Mouse (Mus musculus) cerebellum, postnatal 36 days (tissue): Measurements from ENCODE around the gene Gbp9.
"Not testable (repeated sequence)": the region's sequence is repeated elsewhere in the genome, so short reads cannot be mapped to it uniquely, and the experiment has no call there.

Experiments
- DNase-seq, 2 experiments: peaks; one replicate each; pipeline ENCODE4 v3.0.0; 2021 to 2022; ENCODE audit warnings: mixed read lengths in 2 of 2

Gene Gbp9

GRCm38 (mm10) chr5:105055279-105055678 is 84.1 kb downstream of the Gbp9 start:
- DNase-seq = no peak

- not testable (repeated sequence) for DNase-seq
These were observed 85.7 kb downstream of the Gbp9 start for GRCm38 (mm10) chr5:105053471-105054169.

GRCm38 (mm10) chr5:105032362-105032761 is 107.0 kb downstream of the Gbp9 start:
- DNase-seq = no peak
